Mouse (Mus musculus) CD4-positive helper T cell, adult 2 months (primary cell): ENCODE measurements around the gene Dcaf10.
A peak's percentile ranks its signal among the peaks of the same experiment; 100 is the strongest.
"Not testable (repeated sequence)": the region's sequence is repeated elsewhere in the genome, so short reads cannot be mapped to it uniquely, and the experiment has no call there.

Source experiments
- DNase-seq: peaks from one replicate; pipeline ENCODE4 v3.0.0-alpha.2; 2012; ENCODE audit warnings: low read depth, missing footprints, low spot score

Gene Dcaf10

DNA sequence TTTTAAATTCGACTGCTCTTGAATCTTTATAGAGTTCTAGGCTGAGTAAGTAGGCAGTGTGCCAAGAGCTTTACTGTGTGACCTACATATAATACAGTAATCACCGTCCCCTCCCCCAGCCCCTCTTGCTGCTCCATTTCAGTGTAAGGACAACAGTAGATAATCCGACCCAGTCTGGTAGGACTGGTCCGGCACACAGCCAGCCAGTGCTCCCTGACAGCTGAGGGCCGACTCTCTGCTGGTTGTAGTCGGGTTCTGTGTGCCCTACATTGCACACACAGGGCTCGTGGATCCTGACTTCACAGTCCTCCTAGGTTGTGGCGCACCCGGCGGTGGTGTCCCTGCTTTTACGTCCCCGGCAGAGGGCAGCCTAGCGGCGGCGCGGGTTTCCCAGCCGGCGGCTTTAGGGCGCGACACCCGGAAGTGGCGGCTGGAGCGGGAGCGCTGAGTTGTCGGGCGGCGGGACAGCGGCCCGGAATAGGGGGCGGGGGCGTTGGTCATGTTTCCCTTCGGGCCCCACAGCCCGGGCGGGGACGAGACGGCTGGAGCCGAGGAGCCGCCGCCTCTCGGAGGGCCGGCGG, at the start of gene Dcaf10:
Dcaf10 (plus strand) TSS at position 433 of the 581 bp plus-strand sequence.
- peak; percentile 92 for DNase-seq

DNA sequence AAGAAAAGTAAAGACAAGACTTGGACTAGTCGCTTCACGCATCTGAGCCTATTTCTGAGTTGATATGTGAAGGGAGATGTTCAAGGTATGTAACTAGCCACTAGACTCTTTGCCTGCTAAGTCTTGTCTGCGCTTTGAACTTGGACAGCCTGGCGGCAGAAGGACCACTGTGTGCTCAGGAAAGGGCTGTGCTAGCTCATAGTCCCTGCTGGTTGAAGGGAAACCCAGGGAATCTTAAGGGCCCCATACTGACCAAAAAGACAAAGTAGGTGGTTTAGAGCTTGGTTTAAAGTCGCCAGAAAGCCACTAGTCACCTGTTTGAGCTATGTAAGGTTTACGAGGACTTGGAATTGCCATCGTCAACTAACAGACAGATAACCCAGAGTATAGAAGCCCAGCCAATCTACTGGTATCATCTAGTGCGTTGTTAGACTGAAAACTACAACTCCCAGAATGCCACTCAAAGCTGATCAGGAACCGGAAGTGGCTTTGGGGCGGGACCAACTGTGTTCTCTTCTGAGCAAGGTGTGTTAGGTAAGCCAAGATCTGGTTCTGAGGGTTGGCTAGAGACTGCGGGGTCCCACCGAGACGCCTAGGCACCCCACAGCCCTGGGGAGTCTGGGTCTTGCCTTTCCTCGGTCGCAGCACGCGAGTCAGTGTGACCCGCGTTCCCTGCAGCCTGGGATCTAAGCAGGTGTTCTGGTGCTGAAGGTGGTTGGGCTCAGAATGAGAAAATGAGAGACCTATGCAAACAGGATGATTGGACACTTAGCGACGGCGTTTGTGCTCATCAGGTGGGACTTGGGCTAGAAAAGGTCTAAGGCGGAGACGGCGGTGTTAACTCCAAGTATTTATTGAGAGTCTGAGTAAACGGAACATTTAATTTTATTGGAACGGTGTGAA, 45.0 kb upstream of the Dcaf10 start, which contains the start of gene Trmt10b:
Trmt10b (plus strand) TSS at position 466 of the 903 bp plus-strand sequence.
- DNase-seq = peak; percentile 88

DNA sequence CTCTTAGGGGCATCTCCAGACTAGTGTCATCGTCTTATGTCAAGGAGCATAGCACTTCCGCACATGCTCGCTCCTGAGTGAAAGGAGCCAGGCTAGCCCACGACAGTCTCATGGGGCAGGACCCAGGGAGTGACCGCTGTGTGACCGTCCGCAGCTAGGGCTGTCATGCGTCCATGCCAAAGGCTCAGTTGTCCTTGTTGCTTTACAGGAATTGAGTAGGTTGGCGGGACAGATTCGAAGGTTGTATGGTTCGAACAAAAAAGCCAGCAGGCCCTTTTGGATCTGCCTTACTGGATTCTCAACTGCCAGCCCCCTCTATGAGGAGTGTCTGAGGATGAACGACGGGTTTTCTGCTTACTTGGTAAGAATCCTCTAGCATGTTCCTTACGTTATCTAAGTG, 36.4 kb upstream of the Dcaf10 start:
- no peak for DNase-seq

GRCm38 (mm10) chr4:45308046-45308445, 33.9 kb upstream of the Dcaf10 start:
- no peak for DNase-seq

DNA sequence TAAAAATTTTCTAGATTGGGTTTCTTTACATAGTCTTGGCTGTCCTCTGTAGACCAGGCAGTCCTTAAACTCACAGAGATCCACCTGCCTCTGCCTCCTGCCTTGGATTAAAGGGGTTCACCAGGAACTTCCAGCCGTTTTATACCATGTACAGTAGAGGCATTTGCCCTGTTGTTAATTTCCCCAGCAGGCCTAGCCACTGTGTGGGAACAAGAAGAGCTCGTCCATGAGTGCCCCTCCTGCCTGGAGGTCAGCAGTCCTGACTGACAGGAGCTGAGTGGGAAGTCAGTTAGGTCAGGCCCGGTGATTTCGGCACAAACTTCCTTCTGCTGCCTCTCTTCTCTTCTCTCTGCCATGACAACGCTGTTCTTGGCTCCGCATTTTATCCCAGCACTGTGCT, 33.3 kb upstream of the Dcaf10 start:
- no peak for DNase-seq

- DNase-seq = no peak
Measured at GRCm38 (mm10) chr4:45311056-45311455, 30.8 kb upstream of the Dcaf10 start.

- peak; percentile 83 for DNase-seq
Measured at GRCm38 (mm10) chr4:45320159-45320816, 21.6 kb upstream of the Dcaf10 start.

DNA sequence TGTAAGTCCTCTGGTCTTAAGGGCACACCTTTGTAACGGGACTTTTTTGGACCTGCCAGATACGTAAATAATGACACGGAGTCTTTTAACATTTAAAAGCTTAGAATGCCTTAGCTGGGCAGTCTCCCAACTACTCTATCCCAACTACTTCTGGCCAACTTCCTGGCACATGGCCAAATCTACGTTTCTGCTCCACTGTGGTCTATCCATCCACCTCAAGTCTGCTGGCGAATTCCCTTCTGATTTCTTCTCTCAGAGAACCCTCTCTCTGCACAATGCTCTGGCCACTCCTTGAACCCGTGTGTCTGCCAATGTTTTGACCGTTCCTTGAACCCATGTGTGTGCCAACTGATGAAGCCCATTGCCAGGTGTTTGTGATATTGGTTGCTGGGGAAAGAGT, 10.8 kb upstream of the Dcaf10 start:
- no peak for DNase-seq

DNA sequence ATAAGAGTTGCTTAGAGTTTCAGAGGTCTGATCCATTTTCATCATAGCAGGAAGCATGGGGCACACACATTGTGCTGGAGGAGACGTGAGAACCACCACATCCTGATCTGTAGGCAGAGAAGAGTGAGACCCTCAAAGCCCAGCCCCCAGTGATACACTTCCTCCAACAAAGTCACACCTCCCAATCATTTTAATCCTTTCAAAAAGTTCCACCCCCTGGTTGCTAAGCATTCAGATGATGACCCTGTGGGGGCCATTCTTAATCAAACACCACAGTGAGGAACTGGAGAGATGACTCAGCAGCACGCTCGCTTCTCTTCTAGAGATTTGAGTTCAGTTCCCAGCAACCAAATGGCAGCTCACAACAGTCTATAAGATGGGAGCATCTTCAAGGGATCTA, 9.4 kb upstream of the Dcaf10 start:
- no peak for DNase-seq

DNA sequence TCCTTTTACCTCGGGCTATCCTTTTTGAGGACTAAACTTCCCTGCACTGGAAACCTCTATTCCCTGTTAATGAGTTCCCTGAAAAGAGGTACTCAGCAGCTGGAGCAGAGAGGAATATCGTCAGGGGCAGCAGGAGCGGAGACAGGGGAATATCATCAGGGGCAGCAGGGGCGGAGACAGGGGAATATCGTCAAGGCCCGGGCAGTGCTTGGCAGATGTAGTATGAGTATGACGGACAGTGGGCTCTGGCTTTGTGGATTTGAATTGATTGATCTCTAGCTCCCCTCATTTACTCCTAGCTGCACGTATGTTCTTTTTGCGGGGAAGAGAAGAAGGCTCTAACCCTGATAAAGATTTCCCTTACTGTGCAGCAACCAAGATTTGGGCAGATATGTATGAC, 675 bp upstream of the Dcaf10 start:
- DNase-seq = no peak

- DNase-seq = no peak
Measured at GRCm38 (mm10) chr4:45342286-45343155, 620 bp downstream of the Dcaf10 start, which contains the start of gene Exosc3. Gene Exosc3, minus strand, starts transcription at chr4:45342732.

- no peak for DNase-seq
Measured at GRCm38 (mm10) chr4:45356653-45357052, 14.8 kb downstream of the Dcaf10 start.

GRCm38 (mm10) chr4:45371261-45371660, 29.4 kb downstream of the Dcaf10 start:
- DNase-seq = no peak

DNA sequence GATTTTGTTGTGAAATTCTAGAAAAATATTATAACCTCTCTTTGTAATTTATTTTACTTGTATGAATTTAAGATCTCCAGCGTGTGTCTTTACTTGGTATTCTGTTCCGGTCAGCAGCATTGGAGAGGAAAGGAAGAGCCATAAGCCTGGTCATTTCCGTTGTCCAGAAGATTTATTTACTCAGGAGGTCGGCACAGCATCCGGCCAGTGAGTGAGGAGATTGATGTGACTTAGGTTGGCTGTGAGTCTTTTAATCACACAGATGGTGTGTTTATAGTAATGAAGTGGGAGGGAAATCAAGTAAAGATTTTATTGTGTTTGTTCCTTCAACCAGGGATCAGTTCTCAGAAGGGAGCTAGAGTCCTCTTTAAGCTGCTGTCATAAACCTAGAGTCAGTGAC, 33.0 kb downstream of the Dcaf10 start:
- no peak for DNase-seq

- no peak for DNase-seq
Measured at GRCm38 (mm10) chr4:45376573-45376972, 34.7 kb downstream of the Dcaf10 start.

DNA sequence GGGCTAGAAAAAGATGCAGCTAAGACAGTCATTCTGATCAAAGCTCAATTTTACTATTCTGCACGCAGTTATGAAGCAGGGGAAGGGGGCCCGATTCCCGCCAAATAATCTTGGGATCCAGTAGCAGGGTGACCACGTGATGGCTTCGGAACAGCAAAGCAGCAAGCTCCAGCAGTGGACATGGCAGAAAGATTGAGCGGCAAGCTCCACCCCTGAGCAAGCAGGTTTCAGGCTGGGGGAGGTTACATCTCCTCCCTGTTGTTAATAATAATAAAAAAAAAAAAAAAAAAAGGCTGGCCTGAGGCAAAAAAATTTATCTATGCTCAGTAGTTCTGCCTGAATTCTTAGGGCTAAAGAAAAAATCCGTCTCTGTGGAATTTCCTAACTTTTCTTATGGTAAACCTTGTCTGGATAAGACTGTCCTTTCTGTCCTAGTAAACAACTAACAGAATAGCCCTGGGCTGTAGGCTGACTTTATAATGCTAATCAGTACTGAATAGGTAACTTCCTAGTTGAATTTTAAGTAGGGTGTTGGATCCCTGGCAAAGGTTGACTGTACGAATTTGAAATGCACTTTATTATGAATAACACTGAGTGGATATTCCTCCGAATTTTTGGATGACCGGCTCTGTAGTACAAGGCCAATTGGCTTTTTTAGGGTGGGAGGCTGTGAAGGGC, 39.1 kb downstream of the Dcaf10 start:
- DNase-seq = not testable (repeated sequence)

DNA sequence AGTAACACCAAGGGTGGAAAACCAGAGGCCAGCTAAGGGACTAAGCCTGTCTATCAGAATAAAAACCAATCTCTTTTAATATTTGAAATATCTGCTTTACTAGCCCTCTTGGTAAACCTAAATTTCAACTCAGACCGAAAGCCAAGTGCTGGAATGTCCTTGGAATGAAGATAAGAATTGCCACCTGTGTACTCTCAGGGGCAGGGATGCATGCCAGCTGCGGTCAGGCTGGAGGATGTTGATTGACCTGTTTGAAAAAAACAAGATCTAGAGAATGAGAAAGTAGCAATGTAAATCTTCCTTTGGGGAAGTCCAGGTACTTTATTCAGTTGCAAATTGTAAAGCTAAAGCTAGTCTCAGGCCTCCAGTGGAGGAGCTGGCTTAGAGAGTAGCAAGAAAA, 40.2 kb downstream of the Dcaf10 start:
- not testable (repeated sequence) for DNase-seq

GRCm38 (mm10) chr4:45387296-45387695, 45.4 kb downstream of the Dcaf10 start:
- DNase-seq = not testable (repeated sequence)

GRCm38 (mm10) chr4:45392099-45392498, 50.2 kb downstream of the Dcaf10 start:
- DNase-seq = no peak

- no peak for DNase-seq
Measured at GRCm38 (mm10) chr4:45392572-45392971, 50.7 kb downstream of the Dcaf10 start.

DNA sequence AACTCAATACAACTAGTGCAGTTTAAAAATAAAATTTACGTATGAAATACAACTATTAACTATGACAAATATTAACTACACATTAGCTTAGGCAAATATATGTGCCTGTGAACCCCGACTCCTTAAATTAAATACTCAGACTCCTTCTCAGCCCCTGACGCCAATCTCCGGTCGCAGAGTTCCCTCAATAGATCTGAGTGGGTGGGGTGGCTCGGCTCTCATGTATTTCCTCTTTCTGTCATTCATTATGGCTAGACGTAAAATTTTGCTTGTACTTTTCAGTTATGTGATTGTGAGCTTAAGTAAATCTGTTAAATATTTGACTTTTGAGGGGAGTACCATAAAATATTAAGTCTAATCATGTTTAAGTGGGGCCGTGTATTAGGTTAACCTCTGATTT, 51.1 kb downstream of the Dcaf10 start:
- no peak for DNase-seq
